Mouse (Mus musculus): ENCODE measurements around the gene Mad2l2. TPM values are rescaled to one million over a fixed set of nuclear protein-coding genes. Genes with fewer than 3 reads are reported as not detected.

Gene Mad2l2
- 10 to 100 TPM; 35.8 to 41.2 TPM for polyA plus RNA-seq (2017; shearing (Covaris generic))

DNA sequence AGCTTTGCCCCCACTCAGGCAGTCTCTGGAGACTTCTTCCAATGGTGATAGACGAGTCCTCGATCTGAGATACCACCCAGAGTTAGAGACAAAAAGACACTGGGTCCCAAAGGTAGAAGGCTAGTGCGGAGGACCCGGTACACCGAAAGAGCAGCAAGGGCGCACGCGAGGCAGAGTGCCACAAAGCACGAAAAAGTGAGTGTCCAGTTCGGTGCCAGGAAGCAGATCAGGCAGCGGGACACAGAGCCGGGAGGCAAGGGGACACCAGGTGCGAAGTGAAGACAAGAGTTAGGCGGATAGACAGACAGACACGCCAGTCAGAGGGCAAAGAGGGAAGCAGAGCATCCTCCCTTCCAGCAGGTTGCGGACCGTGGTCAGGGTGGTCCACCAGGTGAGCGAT is at the start of gene Mad2l2:
Gene Mad2l2 (plus strand): TSS at position 252 of the 400 bp plus-strand sequence.
- no peak for ATAC-seq

DNA sequence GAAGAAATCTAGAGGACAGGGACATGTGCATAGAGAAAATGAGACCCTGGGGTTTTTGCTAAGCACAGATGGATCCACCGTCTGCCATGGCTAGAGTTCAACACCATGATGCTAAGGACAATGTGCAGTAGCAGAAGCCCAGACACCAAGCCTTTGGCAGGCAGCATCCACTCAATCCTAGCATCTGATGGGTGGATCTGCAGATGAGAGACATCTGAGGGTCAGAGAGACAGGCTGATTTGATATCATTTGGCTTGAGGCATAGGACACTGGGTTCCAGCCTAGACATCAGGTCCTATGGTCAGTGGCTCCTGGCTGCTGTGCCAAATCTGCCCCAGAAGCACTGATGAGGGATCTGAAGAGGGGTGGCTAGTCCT is 49.6 kb upstream of the Mad2l2 start:
- no peak for ATAC-seq

DNA sequence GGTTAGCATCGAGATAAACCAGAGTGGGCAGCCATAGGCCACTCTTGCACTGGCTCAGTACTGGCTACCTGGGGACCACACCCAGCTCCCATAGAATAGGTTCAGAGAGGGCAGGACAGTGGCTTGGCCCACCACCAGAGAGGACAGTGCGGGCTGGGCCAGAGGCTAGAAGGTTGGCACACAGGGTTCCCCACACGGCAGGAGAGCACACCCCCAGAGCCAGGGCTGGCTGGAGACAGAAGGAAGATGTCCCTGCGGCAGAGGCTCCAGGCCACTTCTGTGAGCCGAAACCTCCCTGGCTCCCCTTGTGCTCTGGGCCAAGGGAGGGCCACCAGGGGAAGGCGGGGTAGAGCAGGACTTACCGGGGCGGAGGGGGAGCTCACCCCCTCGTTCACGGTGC is 49.0 kb upstream of the Mad2l2 start:
- ATAC-seq, result no peak

DNA sequence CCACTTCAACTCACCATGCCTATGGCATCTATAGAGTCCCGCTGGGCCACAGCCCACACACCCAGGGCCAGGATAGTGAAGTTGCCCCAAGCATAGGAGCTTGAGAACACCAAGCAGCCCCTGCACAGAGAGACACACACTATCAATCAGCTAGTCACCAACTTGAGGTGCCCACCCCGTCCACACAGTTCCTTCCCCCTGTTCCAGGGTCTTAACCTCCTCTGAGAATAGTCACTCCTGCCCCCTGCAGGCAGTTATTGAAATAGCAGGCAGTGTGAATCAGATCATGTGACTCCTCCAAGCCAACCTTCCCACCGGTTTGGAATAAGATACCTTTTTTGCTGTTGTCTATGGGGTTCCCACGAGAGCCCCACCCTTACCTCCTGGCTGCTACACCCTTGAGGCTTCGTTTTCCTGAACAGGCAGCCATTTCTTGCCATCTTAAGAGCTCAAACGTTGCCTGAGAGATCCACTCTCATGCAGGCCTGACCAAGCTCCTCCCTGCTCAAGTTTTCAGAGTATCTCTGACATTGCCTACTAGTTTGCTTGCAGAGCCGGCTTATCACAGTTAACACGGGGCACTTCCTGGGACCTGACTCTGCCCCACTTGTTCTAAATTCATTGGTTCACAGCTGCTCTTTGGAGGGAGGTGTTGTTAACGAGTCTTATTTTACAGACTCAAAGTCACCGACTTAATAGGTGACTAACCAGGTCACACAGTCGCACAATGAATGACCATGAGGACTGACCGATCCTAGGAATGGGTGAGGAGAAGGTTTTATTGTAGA is 47.7 kb upstream of the Mad2l2 start:
- ATAC-seq, result peak; percentile 71

DNA sequence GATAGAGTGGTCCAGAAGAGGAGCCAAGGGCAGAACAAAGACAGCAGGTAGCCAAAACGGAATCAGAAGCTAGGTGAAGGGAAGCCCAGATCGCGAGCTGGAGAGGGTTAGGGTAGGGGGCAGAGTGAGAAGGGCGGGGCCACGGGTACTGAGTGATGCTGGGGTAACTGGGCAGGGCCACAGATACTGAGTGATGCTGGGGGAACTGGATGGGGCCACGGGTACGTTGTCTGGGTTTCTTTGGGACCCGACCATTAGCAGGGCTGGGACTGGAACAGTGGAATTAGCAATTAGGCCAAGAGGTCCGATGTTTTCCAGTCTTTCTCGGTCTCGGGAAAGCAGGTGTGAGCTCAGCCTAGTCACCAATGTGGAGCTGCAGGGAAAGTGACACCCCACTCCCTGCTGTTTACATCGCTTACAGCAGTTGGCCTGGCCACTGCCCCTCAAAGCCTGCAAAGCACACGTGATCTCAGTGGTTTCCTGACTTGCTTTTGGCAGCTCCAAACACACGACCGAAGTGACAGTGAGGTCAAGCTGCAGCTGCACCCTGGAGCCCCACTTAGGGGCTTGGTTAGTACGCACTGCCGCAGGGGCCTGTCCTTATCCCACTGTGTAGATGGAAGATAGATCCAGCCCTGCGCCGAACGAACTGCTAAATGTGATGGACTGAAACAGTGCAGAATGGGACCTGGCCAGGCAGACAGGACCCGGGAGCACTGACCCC is 46.8 kb upstream of the Mad2l2 start:
- no peak for ATAC-seq

DNA sequence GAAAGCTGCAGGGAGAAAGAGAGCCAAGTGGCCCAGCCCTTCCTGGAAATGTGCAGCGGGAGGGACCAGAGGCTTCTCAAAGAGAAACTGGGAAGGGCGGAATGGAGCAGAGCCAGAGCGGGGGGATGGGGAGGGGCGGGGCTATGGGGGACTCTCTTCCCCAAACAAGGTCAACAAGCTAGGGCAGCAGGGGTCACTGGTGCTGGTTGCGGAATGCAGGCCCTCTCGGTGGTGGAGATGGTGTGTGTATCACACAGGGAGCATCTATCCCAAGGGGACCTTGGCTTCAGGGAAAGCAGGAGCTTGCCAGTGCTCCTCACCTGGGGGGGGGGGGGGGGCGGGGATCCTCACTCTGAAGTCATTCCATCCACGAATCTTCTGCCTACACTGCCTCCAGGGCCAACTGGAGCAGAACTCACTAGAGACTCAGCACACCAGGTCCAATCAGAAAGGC is 45.9 kb upstream of the Mad2l2 start:
- no peak for ATAC-seq

DNA sequence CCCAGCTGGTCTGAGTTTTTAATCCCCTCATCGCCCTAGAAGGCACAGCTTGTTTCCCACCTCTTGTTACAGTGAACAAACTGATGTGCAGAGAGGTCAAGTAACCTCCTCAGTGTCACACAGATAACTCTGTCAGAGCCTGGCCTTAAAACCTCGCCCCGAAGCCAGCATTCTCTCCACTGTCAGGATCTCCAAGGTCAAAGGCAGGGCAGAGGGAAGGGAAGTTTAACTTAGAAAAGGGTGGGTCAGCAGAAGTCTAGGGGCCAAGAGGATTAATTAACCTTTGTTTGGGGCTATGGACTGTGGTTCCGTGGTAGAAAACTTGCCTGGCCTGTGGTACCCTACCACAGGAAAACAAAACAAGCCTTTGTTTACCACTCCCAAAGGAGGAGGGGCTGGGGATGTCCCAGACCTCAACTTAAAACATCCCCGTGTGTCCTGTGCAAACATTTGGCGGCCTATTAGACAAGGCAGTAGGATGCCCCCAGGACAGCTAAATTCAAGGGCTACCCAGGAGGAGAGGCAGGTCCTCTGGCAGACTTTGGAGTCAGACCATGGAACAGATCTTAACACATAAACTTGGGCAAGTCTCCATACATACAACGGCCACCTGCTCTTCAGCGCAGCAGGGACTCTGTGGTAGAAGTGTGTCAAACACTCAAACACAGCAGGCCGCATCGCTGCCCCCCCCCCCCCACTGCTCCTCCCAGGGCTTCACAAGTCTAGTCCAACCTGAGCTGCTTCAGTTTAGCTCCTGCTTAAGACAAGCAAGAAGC is 44.9 kb upstream of the Mad2l2 start:
- ATAC-seq, result no peak

DNA sequence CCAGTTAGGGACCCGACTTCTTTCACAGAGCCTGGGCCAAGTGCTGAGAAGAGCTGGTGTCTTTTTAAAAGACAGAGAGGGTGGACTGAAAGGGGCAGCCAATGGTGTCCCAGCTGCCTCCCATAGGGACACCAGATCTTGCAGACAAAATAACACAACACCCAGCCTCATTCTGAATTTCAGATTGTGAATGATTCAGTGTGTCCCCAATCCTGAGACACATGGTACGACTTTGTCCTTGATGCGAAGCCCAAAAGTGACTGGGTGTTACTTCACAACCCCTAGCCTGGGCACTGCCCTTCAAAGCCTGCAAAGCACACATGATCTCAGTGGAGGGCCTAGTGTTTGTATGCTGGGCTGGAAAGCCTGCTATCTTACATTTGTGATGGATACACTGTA is 44.3 kb upstream of the Mad2l2 start:
- no peak for ATAC-seq

DNA sequence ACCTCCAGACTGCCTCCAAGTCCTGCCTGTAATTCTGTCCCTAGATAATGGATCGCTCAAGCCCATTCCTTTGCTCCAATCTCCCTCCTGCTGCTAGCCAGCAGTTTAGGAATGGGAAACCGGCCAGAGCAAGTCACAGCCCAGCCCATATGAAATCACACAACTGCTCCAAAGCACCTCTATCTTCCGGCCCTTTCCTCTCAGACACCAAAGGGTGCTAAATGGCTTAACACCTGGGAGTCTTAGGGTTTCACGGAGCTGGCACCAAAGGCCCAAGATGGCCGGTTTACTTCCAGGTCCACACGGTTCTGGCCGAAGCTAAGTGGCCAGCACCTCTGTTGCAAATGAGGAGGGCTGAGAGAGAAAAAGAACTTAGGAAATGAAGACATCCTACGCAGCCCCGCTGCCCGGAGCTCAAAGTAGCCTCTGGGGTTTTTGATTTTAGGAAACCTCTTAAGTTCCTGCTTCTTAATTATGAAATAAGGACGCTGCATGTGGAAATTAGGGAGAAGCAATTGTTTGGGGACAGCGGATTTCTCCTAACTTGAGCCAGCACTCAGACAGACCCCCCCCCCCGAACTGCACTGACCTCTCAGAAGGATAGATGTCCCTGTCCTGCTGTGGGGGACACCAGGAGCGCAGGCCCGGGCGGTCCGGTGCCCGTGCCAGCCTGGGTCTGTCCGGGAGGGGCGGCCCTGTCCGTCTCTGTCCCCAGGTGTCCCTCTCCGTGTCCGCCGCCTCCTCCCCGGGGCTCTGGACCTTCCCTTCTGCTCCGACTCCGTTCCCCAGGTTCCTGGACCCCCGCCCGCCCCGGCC is 42.9 kb upstream of the Mad2l2 start:
- no peak for ATAC-seq

DNA sequence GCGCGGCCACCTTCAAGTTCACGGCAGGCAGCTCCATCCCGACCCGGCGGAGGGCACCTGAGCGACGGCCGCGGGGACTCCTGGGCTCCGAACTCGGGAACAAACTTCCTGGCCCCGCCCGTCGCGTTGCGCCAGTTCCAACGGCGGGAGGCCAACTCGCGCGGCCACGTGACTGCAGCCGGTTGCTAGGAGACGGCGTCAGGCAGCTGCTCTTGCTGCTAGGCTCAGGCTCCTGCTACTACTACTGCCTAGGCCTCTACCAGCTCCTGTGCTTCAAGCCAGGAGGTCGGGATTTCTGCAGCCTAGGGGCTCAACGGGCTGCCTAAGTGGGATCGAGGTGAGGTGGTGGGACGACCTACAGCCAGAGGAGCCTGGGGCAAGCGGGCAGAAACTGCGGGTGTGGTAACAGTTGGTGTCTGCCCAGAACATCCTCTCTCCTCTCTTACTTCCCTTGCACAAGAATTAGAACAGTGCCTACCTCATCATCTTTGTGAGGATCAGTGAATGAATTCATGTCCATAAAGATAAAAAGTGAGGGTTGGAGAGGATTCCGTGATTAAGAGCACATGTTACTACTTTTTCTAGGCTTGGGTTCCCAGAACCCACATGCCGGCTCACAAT is 42.2 kb upstream of the Mad2l2 start, which contains the start of gene Agtrap:
Gene Agtrap (minus strand): TSS at position 125 of the 621 bp plus-strand sequence.
- peak; percentile 99 for ATAC-seq

DNA sequence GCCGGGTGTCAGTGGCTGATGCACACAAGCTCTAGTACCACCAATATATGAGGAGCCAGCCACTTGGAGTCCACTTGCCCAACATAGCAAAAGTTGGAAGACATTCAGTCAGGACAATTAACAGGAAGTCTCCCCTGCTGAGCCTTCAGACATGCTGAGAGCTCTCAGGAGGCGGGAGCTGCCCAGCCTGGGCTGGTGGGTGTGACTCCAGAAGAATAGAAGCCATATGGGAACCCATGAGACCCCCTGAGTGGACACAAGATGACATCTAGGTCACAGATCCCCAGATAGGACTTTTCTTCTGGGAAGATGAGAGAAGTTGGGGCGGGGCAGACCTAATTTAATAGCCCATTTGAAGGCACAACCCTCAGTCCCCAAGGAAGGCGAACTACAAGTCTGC is 41.0 kb upstream of the Mad2l2 start:
- ATAC-seq, result no peak

DNA sequence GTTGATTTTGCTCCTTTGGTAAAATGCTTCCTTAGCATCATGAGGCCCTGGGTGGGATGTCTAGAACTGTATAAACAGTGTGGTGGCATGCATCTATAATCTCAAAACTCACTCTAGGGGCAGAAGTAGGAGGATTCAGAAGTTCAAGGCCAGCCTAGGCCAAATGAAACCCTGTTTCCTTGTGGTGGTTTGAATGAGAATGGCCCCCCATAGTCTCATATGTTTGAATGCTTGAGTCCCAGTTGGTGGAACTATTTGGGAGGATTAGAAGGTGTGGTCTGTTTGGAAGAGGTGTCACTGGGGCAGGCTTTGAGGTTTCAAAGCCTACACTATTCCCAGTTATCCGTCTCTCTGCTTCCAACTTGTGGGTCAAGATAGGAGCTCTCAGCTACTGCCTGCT is 39.0 kb upstream of the Mad2l2 start:
- ATAC-seq, result no peak

DNA sequence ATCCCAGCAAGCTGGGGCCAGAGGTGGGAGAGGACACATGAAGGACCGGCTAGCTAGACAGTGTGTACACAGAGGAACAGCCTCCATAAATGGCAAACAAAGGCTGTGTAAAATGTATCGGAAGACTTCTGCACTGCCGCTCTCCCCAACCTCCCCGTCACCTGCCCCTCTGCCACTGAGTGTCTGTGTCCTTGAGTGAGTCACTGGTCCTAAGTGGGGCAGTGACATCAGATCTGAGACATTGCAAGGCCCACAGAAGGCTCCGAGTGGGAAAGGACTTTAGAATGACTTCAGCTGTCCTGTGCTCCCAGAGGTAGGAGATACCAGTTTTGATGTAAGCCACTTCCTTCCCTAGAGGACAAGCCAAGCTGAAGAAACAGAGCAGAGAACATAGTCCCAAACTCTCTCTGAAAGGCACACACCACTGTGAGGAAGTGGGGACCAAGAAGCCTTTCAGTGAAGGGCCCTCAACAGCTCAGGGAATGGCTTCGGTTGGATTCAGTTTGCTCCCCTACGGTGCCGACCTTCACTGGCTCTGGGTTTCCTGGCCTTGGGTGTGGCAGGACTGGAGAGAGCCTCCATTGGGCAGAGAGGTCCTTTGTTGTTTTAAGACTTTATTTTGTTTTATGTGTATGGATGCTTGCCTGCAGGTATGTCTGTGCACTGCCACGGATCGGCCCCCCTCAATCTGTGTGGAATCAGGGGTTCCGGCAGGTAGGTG is 37.5 kb upstream of the Mad2l2 start:
- ATAC-seq, result no peak

DNA sequence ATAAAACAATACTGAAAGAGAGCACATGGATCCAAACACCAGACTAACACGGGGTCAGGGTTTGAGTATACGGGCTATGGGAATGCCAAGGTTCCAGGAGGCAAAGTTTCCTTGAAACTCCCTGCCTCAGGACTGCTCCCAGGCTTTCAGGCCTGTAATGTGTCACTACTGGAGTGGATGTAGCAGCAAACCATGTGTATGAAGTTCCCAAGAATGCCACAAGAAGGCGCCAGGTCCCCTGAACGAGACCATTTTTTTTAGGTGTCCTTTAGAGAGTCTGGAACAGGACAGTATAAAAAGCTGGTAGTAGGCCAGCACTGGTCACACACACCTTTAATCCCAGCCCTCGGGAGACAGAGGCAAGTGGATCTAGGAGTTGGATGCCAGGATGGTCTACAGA is 36.0 kb upstream of the Mad2l2 start:
- no peak for ATAC-seq

DNA sequence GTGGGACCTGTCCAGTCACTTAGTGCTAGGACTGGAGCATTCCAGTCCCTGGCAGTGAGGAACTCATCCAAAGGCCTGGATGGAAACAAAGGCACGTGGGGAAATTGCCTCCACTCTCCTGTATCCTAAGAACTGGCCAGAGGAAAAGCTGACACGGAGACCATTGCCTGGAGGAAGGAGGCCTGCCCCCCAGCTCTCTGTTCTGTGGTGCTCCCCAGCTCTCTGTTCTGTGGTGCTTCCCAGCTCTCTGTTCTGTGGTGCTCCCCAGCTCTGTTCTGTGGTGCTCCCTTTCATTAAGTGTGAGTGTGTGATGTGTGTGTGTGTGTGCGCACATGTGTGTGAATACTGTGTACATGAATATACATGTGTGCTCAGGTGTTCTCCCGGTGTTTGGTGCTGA is 35.1 kb upstream of the Mad2l2 start:
- no peak for ATAC-seq

DNA sequence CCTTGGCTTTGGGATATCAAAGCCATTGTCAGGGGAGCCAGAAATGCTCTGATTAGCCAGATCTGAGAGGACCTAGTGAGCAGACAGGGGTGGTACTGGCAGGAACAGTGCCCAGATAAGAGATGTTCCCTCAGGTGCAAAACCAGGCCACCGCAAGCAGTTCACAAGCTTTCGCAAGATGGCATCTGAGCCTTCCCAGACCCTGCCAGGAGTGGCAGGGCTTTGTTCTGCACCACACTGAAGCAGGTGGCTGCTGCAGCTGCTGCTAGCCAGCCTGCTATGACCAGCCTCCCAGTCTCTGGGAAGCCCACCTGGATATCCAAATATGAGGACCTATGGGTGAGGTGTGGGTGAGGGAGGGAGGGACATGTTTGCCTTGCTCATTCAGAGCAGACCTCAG is 32.2 kb upstream of the Mad2l2 start:
- no peak for ATAC-seq

DNA sequence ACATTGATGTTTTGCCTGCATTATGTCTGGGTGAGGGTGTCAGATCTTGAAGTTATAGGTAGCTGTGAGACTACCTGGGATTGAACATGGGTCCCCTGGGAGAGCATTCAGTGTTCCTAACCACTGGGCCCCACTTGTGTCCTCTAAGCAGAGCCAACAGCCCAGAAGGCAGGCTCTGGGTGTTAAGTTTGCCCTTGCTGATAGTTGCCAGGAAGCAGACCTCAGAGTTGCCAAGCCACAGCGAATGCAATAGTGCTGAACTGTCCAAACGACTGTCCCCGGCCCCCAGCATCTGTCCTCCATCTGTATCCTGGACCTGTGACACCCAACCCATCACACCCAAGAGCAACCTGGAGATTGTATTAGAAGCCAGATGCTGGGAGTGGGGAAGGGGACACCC is 31.5 kb upstream of the Mad2l2 start:
- ATAC-seq, result no peak

DNA sequence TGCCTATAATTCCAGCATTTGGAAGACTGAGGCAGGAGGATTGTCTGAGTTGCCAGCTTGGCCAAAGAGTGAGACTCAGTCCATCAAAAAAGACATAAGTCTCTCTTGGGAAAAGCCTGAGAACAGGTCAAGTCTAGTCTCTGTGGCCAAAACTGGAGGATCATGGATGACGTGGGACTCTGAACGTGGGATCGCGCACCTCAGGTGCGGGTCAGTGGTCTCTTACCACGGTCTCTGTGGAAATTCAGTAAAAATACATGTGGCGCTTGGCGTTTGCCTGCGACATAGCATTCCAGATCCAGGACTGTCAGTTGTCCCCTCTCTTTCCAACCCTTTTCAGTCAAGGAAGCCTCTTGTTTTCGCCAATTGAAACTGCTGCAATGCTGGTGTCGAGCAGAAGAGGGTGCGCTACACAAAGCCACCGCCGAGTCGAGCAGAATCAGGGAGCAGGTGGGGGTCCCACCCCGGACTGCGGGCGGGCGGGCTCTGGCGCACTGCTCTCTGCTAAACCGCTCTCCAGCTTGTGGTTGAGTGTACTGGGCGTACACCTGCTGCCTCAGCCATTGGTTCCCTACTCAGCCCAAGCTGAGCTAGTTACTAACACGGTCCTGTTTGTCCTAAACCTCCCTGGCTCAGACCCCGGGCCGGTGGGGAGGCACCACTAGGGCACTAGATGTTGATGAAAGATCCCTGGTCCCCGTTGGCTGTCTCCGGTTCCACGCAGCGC is 28.2 kb upstream of the Mad2l2 start:
- peak; percentile 81 for ATAC-seq

DNA sequence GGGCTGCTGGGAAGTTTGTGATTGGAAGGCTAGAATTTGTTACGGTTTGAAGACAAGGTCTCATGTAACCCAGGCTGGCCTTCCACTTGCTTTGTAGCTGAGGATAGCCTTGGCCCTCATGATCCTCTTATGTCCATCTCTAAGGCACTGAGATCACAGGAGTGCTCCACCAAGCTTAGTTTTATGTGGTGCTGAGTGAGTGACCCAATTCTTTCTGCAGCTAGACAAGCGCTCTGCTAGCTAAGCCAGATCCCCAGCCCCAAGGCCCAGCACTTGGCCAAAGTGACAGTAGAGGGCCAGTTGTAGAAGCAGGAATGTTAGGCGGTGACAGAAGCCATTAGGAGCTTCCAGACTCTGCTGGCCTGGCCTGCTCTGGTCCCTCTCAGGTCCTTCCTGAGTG is 26.0 kb upstream of the Mad2l2 start:
- ATAC-seq, result no peak

DNA sequence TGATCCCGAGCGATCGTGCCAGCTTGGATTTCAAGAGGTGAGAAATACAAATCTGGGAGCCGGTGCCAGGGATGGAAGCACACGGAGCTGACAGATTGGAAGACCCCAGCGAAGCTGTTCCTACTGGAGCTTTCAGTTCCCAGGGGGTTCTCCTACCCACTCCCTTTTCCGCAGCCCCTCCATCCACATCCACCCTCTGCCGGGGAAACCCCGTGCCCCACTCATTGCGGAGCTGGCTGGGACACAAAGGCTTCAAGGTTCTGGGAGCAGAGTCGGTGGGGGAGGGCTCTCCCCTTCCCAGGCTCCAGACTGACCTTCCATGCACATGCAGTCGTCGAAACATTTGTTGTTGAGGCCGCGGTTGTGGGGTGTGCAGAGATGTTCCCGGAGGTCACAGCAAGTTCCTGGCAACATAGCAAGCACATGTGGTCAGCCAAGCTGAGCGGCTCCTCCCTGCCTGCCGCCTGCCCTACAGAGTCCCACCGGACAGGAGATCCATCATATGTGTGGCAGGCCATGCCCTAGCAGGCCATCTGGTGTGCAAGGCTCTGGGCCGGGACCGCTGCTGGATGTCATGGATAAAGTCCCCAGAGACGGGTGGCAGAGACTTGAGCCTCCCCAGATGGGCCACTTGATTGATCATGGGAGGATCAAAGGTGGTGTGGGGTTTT is 22.4 kb upstream of the Mad2l2 start:
- no peak for ATAC-seq
